Mouse (Mus musculus): Measurements from ENCODE around the gene Pxdc1.

DNA sequence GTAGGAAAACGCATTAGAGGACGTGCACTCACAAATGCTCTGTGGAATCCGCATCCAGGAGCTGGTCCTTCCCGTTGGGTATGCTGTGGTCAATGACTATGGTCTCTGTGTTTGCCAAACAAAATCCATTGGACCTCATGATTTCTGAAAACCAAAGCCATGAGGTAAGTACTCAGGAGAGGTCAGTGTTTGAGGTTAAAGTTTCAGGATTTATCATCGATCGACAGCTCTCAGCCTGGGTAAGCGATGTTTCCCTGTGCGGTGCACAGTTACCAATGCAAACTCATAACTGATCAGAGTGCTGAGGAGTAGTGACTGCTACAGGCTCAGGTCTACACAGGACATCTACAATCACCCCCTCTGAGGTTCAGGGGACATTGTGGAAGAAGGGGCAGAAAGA is 23.0 kb downstream of the Pxdc1 start:
- no peak for TF ChIP-seq POLR2A (IDR thresholded peaks at IDR 0.05; ENCODE audit: insufficient read length, low read depth)
- TF ChIP-seq E2F4 (IDR thresholded peaks at IDR 0.05; ENCODE audit: insufficient read depth), result no peak
- TF ChIP-seq POLR2AphosphoS2 (IDR thresholded peaks at IDR 0.05; ENCODE audit: insufficient read length, low read depth), result no peak
- TF ChIP-seq MYOG (IDR thresholded peaks at IDR 0.05; ENCODE audit: control insufficient read depth in 1 of 3, insufficient read depth in 1 of 3, insufficient read length in 2 of 3, low read depth in 2 of 3), result no peak
- TF ChIP-seq MAX (IDR thresholded peaks at IDR 0.05; ENCODE audit: low read depth), result no peak
- no peak for TF ChIP-seq MYOD1 (IDR thresholded peaks at IDR 0.05; ENCODE audit: control insufficient read depth in 1 of 3, insufficient read length in 2 of 3, low read depth in 2 of 3)
- TF ChIP-seq SRF (IDR thresholded peaks at IDR 0.05; ENCODE audit: control insufficient read depth, insufficient read length, low read depth), result no peak
- TF ChIP-seq USF1 (IDR thresholded peaks at IDR 0.05; ENCODE audit: low read depth), result no peak
- no peak for TF ChIP-seq TCF3 (IDR thresholded peaks at IDR 0.05; ENCODE audit: insufficient read length, low read depth)
